Mouse (Mus musculus): Measurements from ENCODE around the gene Ninj1. TPM values are rescaled to one million over a fixed set of nuclear protein-coding genes. Genes with fewer than 3 reads are reported as not detected.

Gene Ninj1
- 26.9 and 29.9 TPM in 2 replicates for polyA plus RNA-seq (2012; rRNA removed)

DNA sequence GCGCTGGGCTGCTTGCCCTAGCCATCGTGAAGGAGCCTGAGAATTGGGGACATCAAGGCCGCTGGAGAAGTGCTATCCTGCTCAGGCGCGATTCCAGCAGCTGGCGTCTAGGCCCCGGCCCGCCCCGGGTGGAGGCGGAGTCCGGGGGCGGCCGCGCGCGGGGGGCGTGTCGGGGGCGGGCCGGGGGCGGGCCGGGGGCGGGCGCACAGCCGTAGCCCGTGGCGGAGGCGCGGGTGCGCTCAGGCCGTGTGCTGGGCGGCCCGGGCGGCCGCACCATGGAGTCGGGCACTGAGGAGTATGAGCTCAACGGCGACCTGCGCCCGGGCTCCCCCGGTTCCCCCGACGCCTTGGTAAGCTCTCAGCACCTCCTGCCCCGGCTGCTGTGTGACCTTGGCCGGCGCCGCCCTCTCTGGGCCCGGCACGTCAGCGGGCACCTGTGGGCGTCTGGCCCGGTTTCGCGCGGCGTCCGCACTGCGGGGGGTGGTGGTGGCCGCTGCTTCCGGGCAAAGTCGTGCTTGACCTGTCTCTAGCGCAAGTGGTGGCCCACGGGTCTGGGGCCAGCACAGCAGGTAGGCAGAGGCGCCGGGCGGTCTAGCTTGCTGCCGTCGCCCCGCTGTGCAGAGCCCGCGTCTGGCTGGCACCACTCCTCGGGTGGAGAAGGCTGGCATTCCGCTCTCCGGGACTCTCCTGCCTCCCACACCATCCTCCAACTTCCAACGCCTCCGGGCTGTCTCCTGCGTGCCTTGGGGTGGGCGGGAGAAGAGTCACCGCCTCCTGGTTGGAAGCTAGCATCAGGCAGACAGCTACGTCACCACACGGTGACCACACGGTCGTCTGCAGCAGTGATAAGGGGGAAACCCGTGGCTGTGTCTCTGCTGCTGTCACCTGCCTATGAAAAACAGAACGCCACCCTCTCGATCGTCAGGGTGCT is at the start of gene Ninj1:
Gene Ninj1, plus strand, starts transcription at position 198 of the 931 bp plus-strand sequence.

GRCm38 (mm10) chr13:49147858-49148226 is 39.4 kb upstream of the Ninj1 start, which contains the start of gene Wnk2:
Gene Wnk2, minus strand, starts transcription at chr13:49148014.

GRCm38 (mm10) chr13:49215504-49216219 is 28.4 kb downstream of the Ninj1 start, which contains the start of gene Card19:
Gene Card19, minus strand, starts transcription at chr13:49216037.

Other genes with a start within 250 kb of the Ninj1 start
- 49.3 and 70.3 TPM in 2 replicates for gene Fam120a, start 219.5 kb upstream of the Ninj1 start, polyA plus RNA-seq (2012; rRNA removed)
- gene Wnk2, start 39.5 kb upstream of the Ninj1 start, polyA plus RNA-seq (2012; rRNA removed), result 19.8 and 23.7 TPM in 2 replicates
- gene Card19, start 28.6 kb downstream of the Ninj1 start, polyA plus RNA-seq (2012; rRNA removed), result 13.6 and 22.5 TPM in 2 replicates
- 0.35 and 0.87 TPM in 2 replicates for gene Susd3, start 61.2 kb downstream of the Ninj1 start, polyA plus RNA-seq (2012; rRNA removed)
- gene Fgd3, start 132.8 kb downstream of the Ninj1 start, polyA plus RNA-seq (2012; rRNA removed), result 3.3 and 3.5 TPM in 2 replicates
- gene Bicd2, start 154.1 kb downstream of the Ninj1 start, polyA plus RNA-seq (2012; rRNA removed), result 32.5 and 34.7 TPM in 2 replicates
- 8.7 and 10.4 TPM in 2 replicates for gene Ippk, start 233.8 kb downstream of the Ninj1 start, polyA plus RNA-seq (2012; rRNA removed)